Mouse (Mus musculus): Measurements from ENCODE around the gene Csnk1g2. TPM values are rescaled to one million over a fixed set of nuclear protein-coding genes. Genes with fewer than 3 reads are reported as not detected.
"Not testable (repeated sequence)": the region's sequence is repeated elsewhere in the genome, so short reads cannot be mapped to it uniquely, and the experiment has no call there.

Csnk1g2 gene
- polyA plus RNA-seq, 1 experiment from 2014 or later = 190 TPM

GRCm38 (mm10) chr10:80628925-80629324 is 6.3 kb downstream of the Csnk1g2 start:
- H3K27me3 ChIP-seq = no peaks in the 10 kb centered on the region
- H3K9me3 ChIP-seq (replicated peaks) = no peaks in the 10 kb centered on the region
- H3K27ac ChIP-seq (replicated peaks) = no peak overlapping the region; the same call in 1 of the 2 replicates
- no peak overlapping the region for H3K4me3 ChIP-seq (replicated peaks)
- WGBS = 76% methylated on average over 9 of the region's 9 CpGs
- no peak overlapping the region for H3K4me2 ChIP-seq (replicated peaks)
- H3K4me1 ChIP-seq = peaks cover 49% of the 10 kb centered on the region
- ATAC-seq (ENCODE audit: insufficient number of reproducible peaks, low FRiP score, low TSS enrichment, low read depth) = no peak
- H3K36me3 ChIP-seq = peaks cover 15% of the 10 kb centered on the region
- no peak overlapping the region for H3K9ac ChIP-seq

- no peak overlapping the region for H3K4me2 ChIP-seq (replicated peaks)
- H3K4me3 ChIP-seq (replicated peaks) = no peak overlapping the region
- 74% methylated on average over 6 of the region's 6 CpGs for WGBS
- no peak for ATAC-seq (ENCODE audit: insufficient number of reproducible peaks, low FRiP score, low TSS enrichment, low read depth)
- peaks cover 65% of the 10 kb centered on the region for H3K36me3 ChIP-seq
- H3K9ac ChIP-seq = no peak overlapping the region
- no peaks in the 10 kb centered on the region for H3K27me3 ChIP-seq
- no peaks in the 10 kb centered on the region for H3K9me3 ChIP-seq (replicated peaks)
- H3K27ac ChIP-seq (replicated peaks) = no peak overlapping the region
- no peaks in the 10 kb centered on the region for H3K4me1 ChIP-seq
These were observed 12.7 kb downstream of the Csnk1g2 start for GRCm38 (mm10) chr10:80635345-80635744.

GRCm38 (mm10) chr10:80646936-80647335 is 24.3 kb downstream of the Csnk1g2 start:
- WGBS = 93% methylated on average over 10 of the region's 10 CpGs
- no peak overlapping the region for H3K27ac ChIP-seq (replicated peaks)
- no peak overlapping the region for H3K4me3 ChIP-seq (replicated peaks)
- no peaks in the 10 kb centered on the region for H3K9me3 ChIP-seq (replicated peaks)
- H3K36me3 ChIP-seq = peaks cover 68% of the 10 kb centered on the region
- no peak overlapping the region for H3K9ac ChIP-seq
- no peaks in the 10 kb centered on the region for H3K27me3 ChIP-seq
- no peak for ATAC-seq (ENCODE audit: insufficient number of reproducible peaks, low FRiP score, low TSS enrichment, low read depth)
- peaks cover 3% of the 10 kb centered on the region; the same call in 1 of the 2 replicates for H3K4me1 ChIP-seq
- no peak overlapping the region for H3K4me2 ChIP-seq (replicated peaks)

- H3K4me3 ChIP-seq (replicated peaks); H3K27ac ChIP-seq (replicated peaks); H3K9ac ChIP-seq; H3K27me3 ChIP-seq; ATAC-seq (ENCODE audit: insufficient number of reproducible peaks, low FRiP score, low TSS enrichment, low read depth); H3K4me2 ChIP-seq (replicated peaks); H3K9me3 ChIP-seq (replicated peaks): not testable (repeated sequence)
- H3K4me1 ChIP-seq = peaks cover 19% of the 10 kb centered on the region
- peaks cover 43% of the 10 kb centered on the region for H3K36me3 ChIP-seq
- 89% methylated on average over 6 of the region's 6 CpGs for WGBS
These were observed 27.3 kb downstream of the Csnk1g2 start for GRCm38 (mm10) chr10:80649910-80650309.

- ATAC-seq (ENCODE audit: insufficient number of reproducible peaks, low FRiP score, low TSS enrichment, low read depth) = no peak
- H3K36me3 ChIP-seq = peaks cover 38% of the 10 kb centered on the region
- no peak overlapping the region for H3K27ac ChIP-seq (replicated peaks)
- no peak overlapping the region for H3K4me3 ChIP-seq (replicated peaks)
- peaks cover 24% of the 10 kb centered on the region for H3K4me1 ChIP-seq
- H3K9me3 ChIP-seq (replicated peaks) = no peaks in the 10 kb centered on the region
- 95% methylated on average over 10 of the region's 10 CpGs for WGBS
- no peak overlapping the region for H3K4me2 ChIP-seq (replicated peaks)
- H3K27me3 ChIP-seq = no peaks in the 10 kb centered on the region
- no peak overlapping the region for H3K9ac ChIP-seq
These were observed 27.8 kb downstream of the Csnk1g2 start for GRCm38 (mm10) chr10:80650392-80650791.

GRCm38 (mm10) chr10:80653156-80653720 is 30.6 kb downstream of the Csnk1g2 start:
- 89% methylated on average over 6 of the region's 6 CpGs for WGBS
- H3K9me3 ChIP-seq (replicated peaks) = no peaks in the 10 kb centered on the region

GRCm38 (mm10) chr10:80654866-80655265 is 32.2 kb downstream of the Csnk1g2 start:
- ATAC-seq (ENCODE audit: insufficient number of reproducible peaks, low FRiP score, low TSS enrichment, low read depth) = no peak
- Histone ChIP-seq H3K4me3 (replicated peaks) (peak overlapping the region; percentile 69), H3K9ac (0 out of 2 replicates have a peak overlapping the region, but pooled peaks have one; percentile 69), H3K36me3 (0 out of 2 replicates have a peak, but pooled peaks cover 4% of the 10 kb centered on the region), H3K4me1 (peaks cover 43% of the 10 kb centered on the region), H3K27me3 (no peaks in the 10 kb centered on the region), H3K27ac (replicated peaks) (no peak overlapping the region), H3K4me2 (replicated peaks) (peak overlapping the region; percentile 81), H3K9me3 (replicated peaks) (no peaks in the 10 kb centered on the region)
- WGBS = 81% methylated on average over 6 of the region's 6 CpGs

More at GRCm38 (mm10) chr10:80653156-80653720, 30.6 kb downstream of the Csnk1g2 start:
- ATAC-seq (ENCODE audit: insufficient number of reproducible peaks, low FRiP score, low TSS enrichment, low read depth) = no peak
- H3K27ac ChIP-seq (replicated peaks) = no peak overlapping the region
- no peak overlapping the region for H3K4me3 ChIP-seq (replicated peaks)
- H3K4me1 ChIP-seq = peaks cover 36% of the 10 kb centered on the region
- H3K9ac ChIP-seq = no peak overlapping the region
- no peak overlapping the region for H3K4me2 ChIP-seq (replicated peaks)
- no peaks in the 10 kb centered on the region for H3K27me3 ChIP-seq
- peaks cover 13% of the 10 kb centered on the region; the same call in 1 of the 2 replicates for H3K36me3 ChIP-seq

- 3% methylated on average over 12 of the region's 12 CpGs for WGBS
- H3K27me3 ChIP-seq = no peaks in the 10 kb centered on the region
- peak overlapping the region; percentile 81 for H3K4me2 ChIP-seq (replicated peaks)
- no peaks in the 10 kb centered on the region for H3K9me3 ChIP-seq (replicated peaks)
- H3K9ac ChIP-seq = peak overlapping the region; percentile 69
- peak overlapping the region; percentile 63; the same call in 1 of the 2 replicates for H3K27ac ChIP-seq (replicated peaks)
- peaks cover 43% of the 10 kb centered on the region for H3K4me1 ChIP-seq
- ATAC-seq (ENCODE audit: insufficient number of reproducible peaks, low FRiP score, low TSS enrichment, low read depth) = peak; percentile 21
- H3K4me3 ChIP-seq (replicated peaks) = peak overlapping the region; percentile 69
- H3K36me3 ChIP-seq = 0 out of 2 replicates have a peak, but pooled peaks cover 4% of the 10 kb centered on the region
These were observed 32.9 kb downstream of the Csnk1g2 start for GRCm38 (mm10) chr10:80655406-80656129.

- H3K9ac ChIP-seq = peak overlapping the region; percentile 69
- peak; percentile 91 for ATAC-seq (ENCODE audit: insufficient number of reproducible peaks, low FRiP score, low TSS enrichment, low read depth)
- H3K4me3 ChIP-seq (replicated peaks) = peak overlapping the region; percentile 69
- peak overlapping the region; percentile 91 for H3K27ac ChIP-seq (replicated peaks)
- H3K4me1 ChIP-seq = peaks cover 43% of the 10 kb centered on the region
- 0 out of 2 replicates have a peak, but pooled peaks cover 4% of the 10 kb centered on the region for H3K36me3 ChIP-seq
- under 1% methylated on average over 72 of the region's 72 CpGs for WGBS
- no peaks in the 10 kb centered on the region for H3K27me3 ChIP-seq
- H3K4me2 ChIP-seq (replicated peaks) = peak overlapping the region; percentile 81
- no peaks in the 10 kb centered on the region for H3K9me3 ChIP-seq (replicated peaks)
These were observed 33.7 kb downstream of the Csnk1g2 start for GRCm38 (mm10) chr10:80656130-80656862.

- no peak for ATAC-seq (ENCODE audit: insufficient number of reproducible peaks, low FRiP score, low TSS enrichment, low read depth)
- Histone ChIP-seq H3K4me1 (peaks cover 43% of the 10 kb centered on the region), H3K9me3 (replicated peaks) (no peaks in the 10 kb centered on the region), H3K27ac (replicated peaks) (peak within 1 kb of the TSS; percentile 91), H3K4me2 (replicated peaks) (peak within 1 kb of the TSS; percentile 81), H3K36me3 (0 out of 2 replicates have a peak, but pooled peaks cover 3% of the 10 kb centered on the region), H3K9ac (peak within 1 kb of the TSS; percentile 69), H3K4me3 (replicated peaks) (peak within 1 kb of the TSS; percentile 69), H3K27me3 (no peaks in the 10 kb centered on the region)
- WGBS = 20% methylated on average over 15 of the region's 15 CpGs
These were observed 34.4 kb downstream of the Csnk1g2 start, which contains the start of gene Btbd2 for GRCm38 (mm10) chr10:80656863-80657623. Gene Btbd2 (minus strand): TSS chr10:80657071.
